10 mouse cellular contexts compared by ENCODE assay signal in the genomic region with DNA sequence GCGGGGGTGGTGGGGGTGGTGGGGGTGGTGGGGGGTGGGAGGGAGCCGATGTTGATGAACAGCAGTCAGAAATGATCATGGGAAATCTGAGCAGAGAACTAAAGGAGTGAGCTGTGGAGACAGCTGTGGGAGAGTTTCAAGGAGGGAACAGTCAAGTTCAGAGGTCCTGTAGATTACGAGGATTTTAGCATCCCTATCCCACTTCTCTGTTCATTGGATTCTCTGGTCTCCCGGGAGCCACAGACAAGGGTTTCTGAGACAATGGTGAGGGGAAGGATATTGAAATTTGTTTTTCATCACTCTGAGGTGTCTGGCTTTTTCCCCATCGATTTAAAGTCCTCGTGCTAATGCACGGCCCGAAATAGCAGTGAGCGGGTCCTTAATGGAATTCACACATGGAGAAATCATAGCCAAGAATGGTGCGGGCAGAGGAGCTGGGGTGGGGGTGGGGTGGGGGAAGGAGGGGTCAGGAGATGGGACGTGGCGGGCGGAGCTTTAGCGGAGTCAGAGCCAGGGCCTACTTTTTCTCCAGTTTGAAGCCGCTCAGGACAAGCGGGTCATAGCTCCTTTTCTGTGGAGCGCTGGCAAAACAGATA. TPM values are rescaled to one million over a fixed set of nuclear protein-coding genes. Genes with fewer than 3 reads are reported as not detected.
A peak's percentile ranks its signal among the peaks of the same experiment; 100 is the strongest.
DNase-seq lines count a peak whose midpoint lies in the region; ATAC-seq and TF ChIP-seq lines count a peak whose summit lies in the region.
"Had no signal": no experiment of that assay in that cellular context is flagged by ENCODE, and none has a peak within 500 bp of the region (broad histone marks: within the 10 kb centered on the region; RNA-seq: fewer than 3 reads in every experiment).

No protein-coding gene starts in this region.

- H3K27me3 ChIP-seq in hindbrain, embryonic 10.5 days (ENCODE audit: insufficient read depth, poor library complexity, severe bottlenecking): no peaks in the 10 kb centered on the region
- no peaks in the 10 kb centered on the region for H3K27me3 ChIP-seq in hindbrain, embryonic 14.5 days (ENCODE audit: control insufficient read depth, insufficient read depth, low read length)
- H3K27me3 ChIP-seq in heart, embryonic 16.5 days (ENCODE audit: control insufficient read depth, insufficient read depth, low read length): no peaks in the 10 kb centered on the region
- H3K27me3 ChIP-seq in liver, postnatal 0 days (ENCODE audit: insufficient read depth, low read length): no peaks in the 10 kb centered on the region
- H3K27me3 ChIP-seq: CH12.LX had no signal

- TF ChIP-seq EP300 in liver, postnatal 0 days (IDR thresholded peaks at IDR 0.05; ENCODE audit: low read depth): no peak

- peaks cover 55% of the 10 kb centered on the region for H3K4me1 ChIP-seq in hindbrain, embryonic 10.5 days (replicated peaks)
- H3K4me1 ChIP-seq in hindbrain, embryonic 14.5 days (replicated peaks; ENCODE audit: control insufficient read depth, insufficient read depth, low read length): peaks cover 28% of the 10 kb centered on the region
- H3K4me1 ChIP-seq in heart, embryonic 16.5 days (ENCODE audit: control insufficient read depth, insufficient read depth, low read length): peaks cover 80% of the 10 kb centered on the region
- H3K4me1 ChIP-seq in liver, postnatal 0 days (ENCODE audit: insufficient read depth): peaks cover 19% of the 10 kb centered on the region

- no peak for TF ChIP-seq CTCF in brain, embryonic 14.5 days (IDR thresholded peaks at IDR 0.05; ENCODE audit: borderline replicate concordance, extremely low read depth, insufficient read depth, insufficient read length)
- TF ChIP-seq CTCF in liver, postnatal 0 days (IDR thresholded peaks at IDR 0.05; ENCODE audit: low read depth): no peak

- ATAC-seq in hindbrain, embryonic 14.5 days (ENCODE audit: low FRiP score): no peak
- ATAC-seq in heart, embryonic 16.5 days (replicated peaks; ENCODE audit: extremely low read depth, insufficient read depth, low FRiP score): peak; percentile 62
- ATAC-seq in liver, postnatal 0 days: no peak

- H3K27ac ChIP-seq in hindbrain, embryonic 10.5 days: peak overlapping the region; percentile 67
- H3K27ac ChIP-seq in hindbrain, embryonic 14.5 days: no peak overlapping the region
- peak overlapping the region; percentile 96 for H3K27ac ChIP-seq in heart, embryonic 16.5 days (ENCODE audit: low read length)
- H3K27ac ChIP-seq in liver, postnatal 0 days (ENCODE audit: low read depth): peak overlapping the region; percentile 73

- WGBS in hindbrain, embryonic 10.5 days: 31% methylated on average over 17 of the region's 17 CpGs
- WGBS in hindbrain, embryonic 14.5 days: 17% methylated on average over 17 of the region's 17 CpGs
- WGBS in heart, embryonic 16.5 days: 11% methylated on average over 17 of the region's 17 CpGs
- WGBS in liver, postnatal 0 days (ENCODE audit: insufficient replicate concordance): 64% methylated on average over 17 of the region's 17 CpGs

- no peak overlapping the region for H3K9ac ChIP-seq in hindbrain, embryonic 14.5 days
- H3K9ac ChIP-seq in heart, embryonic 16.5 days (ENCODE audit: low read length): peak overlapping the region; percentile 70
- no peak overlapping the region for H3K9ac ChIP-seq in liver, postnatal 0 days (replicated peaks)

- no peak overlapping the region for H3K4me3 ChIP-seq in hindbrain, embryonic 10.5 days
- H3K4me3 ChIP-seq in hindbrain, embryonic 14.5 days (replicated peaks; ENCODE audit: low read length): no peak overlapping the region
- no peak overlapping the region for H3K4me3 ChIP-seq in heart, embryonic 16.5 days (ENCODE audit: low read length)
- H3K4me3 ChIP-seq in liver, postnatal 0 days (ENCODE audit: low read depth, low read length): no peak overlapping the region

- 0 out of 2 replicates have a peak, but pooled peaks cover 3% of the 10 kb centered on the region for H3K36me3 ChIP-seq in hindbrain, embryonic 10.5 days
- H3K36me3 ChIP-seq in hindbrain, embryonic 14.5 days (replicated peaks; ENCODE audit: control insufficient read depth, insufficient read depth): peaks cover 17% of the 10 kb centered on the region
- H3K36me3 ChIP-seq in heart, embryonic 16.5 days (ENCODE audit: control insufficient read depth, insufficient read depth): no peaks in the 10 kb centered on the region; the same call in 1 of the 2 replicates
- no peaks in the 10 kb centered on the region for H3K36me3 ChIP-seq in liver, postnatal 0 days (replicated peaks; ENCODE audit: insufficient read depth, low read length)

- no peaks in the 10 kb centered on the region for H3K9me3 ChIP-seq in hindbrain, embryonic 10.5 days
- H3K9me3 ChIP-seq in hindbrain, embryonic 14.5 days (ENCODE audit: control insufficient read depth, low read length): no peaks in the 10 kb centered on the region
- H3K9me3 ChIP-seq in heart, embryonic 16.5 days (replicated peaks; ENCODE audit: control insufficient read depth, low read length): no peaks in the 10 kb centered on the region
- H3K9me3 ChIP-seq in liver, postnatal 0 days (ENCODE audit: low read length): no peaks in the 10 kb centered on the region

- DNase-seq in hindbrain, embryonic 10.5 days (ENCODE audit: low spot score): peak; percentile 31
- no peak for DNase-seq in hindbrain, embryonic 14.5 days (ENCODE audit: low spot score)
- peak; percentile 36 for DNase-seq in brain, embryonic 14.5 days (ENCODE audit: low read depth)
- DNase-seq in liver, postnatal 0 days: no peak
- DNase-seq in adrenal gland, adult 18-20 months (ENCODE audit: low spot score in 2 of 2): no peak
- DNase-seq in adrenal gland, postnatal 36 days: no peak
- no peak for DNase-seq in cerebellum, adult 11-12 months
- DNase-seq: cerebellum, adult 18-20 months had no signal

- H3K4me2 ChIP-seq in hindbrain, embryonic 14.5 days (replicated peaks): no peak overlapping the region
- peak overlapping the region; percentile 33 for H3K4me2 ChIP-seq in heart, embryonic 16.5 days (ENCODE audit: low read depth, low read length)
- H3K4me2 ChIP-seq in liver, postnatal 0 days (ENCODE audit: low read depth, low read length): no peak overlapping the region

- TF ChIP-seq POLR2A in brain, embryonic 14.5 days (IDR thresholded peaks at IDR 0.05; ENCODE audit: borderline replicate concordance, extremely low read depth, insufficient read depth, insufficient read length, poor library complexity, severe bottlenecking): no peak

RNA-seq across cellular contexts. Expression of gene Adam19, which starts 13.7 kb away (rescaled TPM):
- polyA plus RNA-seq in hindbrain, embryonic 10.5 days (2016; fragmentation: Nextera tagmentation; extraction: Ambion mirVana): 12.9 and 14.0 TPM in 2 replicates
- 12.2 and 14.5 TPM in 2 replicates for polyA plus RNA-seq in hindbrain, embryonic 14.5 days (2014; fragmentation: Nextera tagmentation; extraction: Ambion mirVana)
- 15.5 and 22.8 TPM in 2 replicates for polyA plus RNA-seq in brain, embryonic 14.5 days (2012; rRNA removed)
- 21.3 and 24.4 TPM in 2 replicates for polyA plus RNA-seq in heart, embryonic 16.5 days (2015; fragmentation: Nextera tagmentation; extraction: Ambion mirVana)
- 1.0 and 1.1 TPM in 2 replicates for polyA plus RNA-seq in liver, postnatal 0 days (2015; fragmentation: Nextera tagmentation; extraction: Ambion mirVana)
- total RNA-seq in adrenal gland, adult 18-20 months (2021): 1 to 10 TPM; 1.5 to 3.5 TPM
- total RNA-seq in adrenal gland, postnatal 36 days (2021): 1 to 10 TPM; 5.7 to 5.8 TPM

RNA-seq across cellular contexts. Expression of gene Gm12166, which starts 17.4 kb away (rescaled TPM):
- polyA plus RNA-seq in hindbrain, embryonic 10.5 days (2016; fragmentation: Nextera tagmentation; extraction: Ambion mirVana): 2.6 and 4.0 TPM in 2 replicates
- 4.4 and 6.6 TPM in 2 replicates for polyA plus RNA-seq in hindbrain, embryonic 14.5 days (2014; fragmentation: Nextera tagmentation; extraction: Ambion mirVana)
- 4.6 and 6.3 TPM in 2 replicates for polyA plus RNA-seq in brain, embryonic 14.5 days (2012; rRNA removed)
- 3.0 and 10.7 TPM in 2 replicates for polyA plus RNA-seq in heart, embryonic 16.5 days (2015; fragmentation: Nextera tagmentation; extraction: Ambion mirVana)
- polyA plus RNA-seq in liver, postnatal 0 days (2015; fragmentation: Nextera tagmentation; extraction: Ambion mirVana): 3.6 and 5.2 TPM in 2 replicates
- total RNA-seq in adrenal gland, adult 18-20 months (2021): 1 to 10 TPM; 3.1 to 3.3 TPM
- 1 to 10 TPM; 1.4 to 1.7 TPM for total RNA-seq in adrenal gland, postnatal 36 days (2021)

Comparison
In these comparisons a context has a peak if more than half of its experiments do, and no peak if none do; other contexts are left out.
1. DNase-seq: peak in hindbrain, embryonic 10.5 days (single experiment) and brain, embryonic 14.5 days (single experiment); none in hindbrain, embryonic 14.5 days (single experiment), liver, postnatal 0 days (single experiment), adrenal gland, adult 18-20 months (0 of 2), adrenal gland, postnatal 36 days (0 of 2) and cerebellum, adult 11-12 months (single experiment).